Mouse (Mus musculus) neural tube, embryonic 13.5 days (tissue): Measurements from ENCODE around the gene Slc12a4. TPM values are rescaled to one million over a fixed set of nuclear protein-coding genes. Genes with fewer than 3 reads are reported as not detected.

ENCODE experiments used
- ATAC-seq: fragments of 200-750 bp; cut with Nextera tagmentation; 2 replicates; pipeline ENCODE4 v1.8.0; 2017; ENCODE audit warnings: low read depth, mild to moderate bottlenecking, moderate TSS enrichment, moderate library complexity
- H3K27ac ChIP-seq: fragments of 300-500 bp; sonication (generic); replicated peaks from 2 replicates; pipeline ENCODE4 v1.5.1; 2015; ENCODE audit warnings: moderate library complexity, mild to moderate bottlenecking, inconsistent platforms
- H3K27me3 ChIP-seq: fragments of 300-500 bp; sonication (generic); 2 replicates; pipeline ENCODE4 v1.6.1; 2015; ENCODE audit warnings: mild to moderate bottlenecking, inconsistent platforms
- H3K36me3 ChIP-seq: fragments of 300-500 bp; sonication (generic); 2 replicates; pipeline ENCODE4 v1.6.1; 2015; ENCODE audit warnings: mild to moderate bottlenecking, inconsistent platforms
- H3K4me1 ChIP-seq: fragments of 300-500 bp; sonication (generic); replicated peaks from 2 replicates; pipeline ENCODE4 v1.6.1; 2015; ENCODE audit warnings: inconsistent platforms
- H3K4me2 ChIP-seq: fragments of 300-500 bp; sonication (generic); 2 replicates; pipeline ENCODE4 v1.6.1; 2015; ENCODE audit warnings: inconsistent platforms, mild to moderate bottlenecking, moderate library complexity
- H3K4me3 ChIP-seq: fragments of 300-500 bp; sonication (generic); 2 replicates; pipeline ENCODE4 v1.5.1; 2015; ENCODE audit warnings: mild to moderate bottlenecking, inconsistent platforms
- H3K9ac ChIP-seq: fragments of 300-500 bp; sonication (generic); 2 replicates; pipeline ENCODE4 v1.6.1; 2015; ENCODE audit warnings: moderate library complexity, mild to moderate bottlenecking, inconsistent platforms
- H3K9me3 ChIP-seq: fragments of 300-500 bp; sonication (generic); 2 replicates; pipeline ENCODE4 v1.6.1; 2016; ENCODE audit warnings: inconsistent platforms
- WGBS: fragments of 180-500 bp; shearing (Covaris S2); methylation state at CpG from one replicate; pipeline ENCODE4 v1.1.7; 2015; 5-methylcytosine and 5-hydroxymethylcytosine counted together
- microRNA-seq: library from miRNA; unstranded; fragments of <30 nt; microRNA quantifications from one replicate; pipeline ENCODE4, GENCODE M21; 2016
- polyA plus RNA-seq: library from polyadenylated mRNA; unstranded; fragments of >200 nt; fragmentation: Nextera tagmentation; extraction: Ambion mirVana; gene quantifications from 2 replicates; pipeline ENCODE4 v1.2.1, GENCODE M21; 2015

Slc12a4 gene
- polyA plus RNA-seq, 1 experiment from 2014 or later = 8.7 TPM

DNA sequence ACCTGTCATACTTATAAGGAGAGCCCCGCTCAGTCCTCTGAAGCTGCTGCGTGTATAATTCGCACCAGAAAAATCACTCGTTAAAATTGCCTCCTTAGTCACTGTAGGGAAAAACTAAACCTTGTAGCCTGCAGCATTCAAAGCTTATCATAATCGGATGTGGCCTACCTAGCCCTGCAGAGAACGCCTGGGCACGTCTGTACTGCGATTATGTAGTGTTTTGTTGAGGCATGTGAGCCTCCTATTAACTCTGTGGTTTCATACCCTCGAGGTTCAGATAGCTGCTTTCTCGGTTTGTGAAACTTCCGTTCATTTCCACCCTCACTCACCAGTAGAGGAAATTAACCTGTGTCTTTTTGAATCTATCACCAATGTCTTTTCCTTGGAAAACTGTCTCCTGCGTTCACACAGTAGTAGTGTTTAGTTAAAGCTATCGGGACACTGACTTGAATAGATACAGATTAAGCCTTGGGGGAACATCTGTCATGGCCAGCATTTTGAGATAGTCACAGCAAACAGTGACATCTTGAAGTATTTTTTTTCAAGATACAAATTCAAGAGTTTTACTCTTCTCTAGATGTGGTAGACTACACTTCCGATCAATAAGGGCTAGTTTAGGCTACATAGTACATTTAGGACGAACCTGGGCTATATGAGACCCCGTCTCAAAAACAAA lies 64.8 kb downstream of the Slc12a4 start:
- 43% methylated on average over 16 of the region's 16 CpGs for WGBS
- Histone ChIP-seq H3K36me3 (no peaks in the 10 kb centered on the region), H3K27me3 (no peaks in the 10 kb centered on the region), H3K9me3 (no peaks in the 10 kb centered on the region), H3K27ac (peak overlapping the region; percentile 90), H3K4me2 (peak overlapping the region; percentile 74), H3K4me3 (peak overlapping the region; percentile 81), H3K4me1 (peaks cover 11% of the 10 kb centered on the region), H3K9ac (peak overlapping the region; percentile 91)
- no peak for ATAC-seq

- Histone ChIP-seq H3K9me3 (no peaks in the 10 kb centered on the region), H3K4me2 (peak within 1 kb of the TSS; percentile 74), H3K4me1 (peaks cover 11% of the 10 kb centered on the region), H3K4me3 (peak within 1 kb of the TSS; percentile 81), H3K9ac (peak within 1 kb of the TSS; percentile 91), H3K36me3 (0 out of 2 replicates have a peak, but pooled peaks cover 2% of the 10 kb centered on the region), H3K27ac (peak within 1 kb of the TSS; percentile 90), H3K27me3 (no peaks in the 10 kb centered on the region)
- under 1% methylated on average over 68 of the region's 68 CpGs for WGBS
- peak; percentile 94 for ATAC-seq
Measured at GRCm38 (mm10) chr8:105900180-105900940, 65.5 kb downstream of the Slc12a4 start, which contains the start of gene Pskh1. Gene Pskh1, plus strand, starts transcription at chr8:105900441.

DNA sequence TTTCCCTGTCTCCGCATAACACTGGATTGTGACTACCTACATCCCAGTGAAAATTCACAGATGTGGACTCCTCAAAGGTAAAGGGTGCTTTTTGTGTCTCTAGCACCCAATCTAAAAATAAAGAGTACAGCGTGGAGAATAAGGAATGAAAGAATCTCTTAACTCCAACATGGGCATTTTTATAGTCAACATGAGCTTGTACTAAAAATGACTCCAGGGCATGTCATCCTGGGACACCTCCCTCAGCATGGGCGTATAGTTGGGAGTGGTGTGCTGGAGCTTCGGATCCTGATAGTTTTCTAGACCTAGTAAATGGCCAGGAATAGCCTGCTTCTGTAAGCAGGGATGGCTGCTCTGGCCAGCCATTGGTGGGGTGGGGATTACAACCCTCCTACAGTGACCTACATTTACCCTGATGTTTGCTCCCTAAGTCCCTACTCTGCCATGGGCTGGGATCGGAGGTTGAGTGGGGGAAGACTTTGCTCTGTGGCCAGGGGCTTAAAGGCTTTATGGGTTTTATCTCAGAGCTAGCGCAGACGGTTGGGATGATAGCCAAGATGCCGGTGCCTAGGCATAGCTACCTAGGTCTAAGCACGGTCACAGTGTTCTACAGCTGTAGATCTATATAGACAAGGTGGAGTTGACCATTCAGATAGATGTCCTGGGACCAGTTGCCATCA lies 68.0 kb downstream of the Slc12a4 start:
- Histone ChIP-seq H3K4me3 (no peak overlapping the region), H3K27me3 (no peaks in the 10 kb centered on the region), H3K4me2 (no peak overlapping the region), H3K27ac (no peak overlapping the region), H3K36me3 (peaks cover 16% of the 10 kb centered on the region), H3K9ac (no peak overlapping the region), H3K9me3 (no peaks in the 10 kb centered on the region), H3K4me1 (peaks cover 20% of the 10 kb centered on the region)
- 85% methylated on average over 9 of the region's 9 CpGs for WGBS
- ATAC-seq = no peak

Small RNA genes within 50 kb of the gene (microRNA-seq; reads per million reads assigned to microRNA genes)
- gene Mir7074 = not detected

Other genes with a start within 250 kb of the Slc12a4 start
- gene Gfod2, start 207.4 kb downstream of the Slc12a4 start, polyA plus RNA-seq = 66.7 and 72.4 TPM in 2 replicates
- gene Ranbp10, start 138.7 kb downstream of the Slc12a4 start, polyA plus RNA-seq = 11.6 and 13.0 TPM in 2 replicates
- gene Tsnaxip1, start 138.4 kb downstream of the Slc12a4 start, polyA plus RNA-seq = 0.46 and 0.54 TPM in 2 replicates
- gene Cenpt, start 112.8 kb downstream of the Slc12a4 start, polyA plus RNA-seq = 52.7 and 63.8 TPM in 2 replicates
- gene Thap11, start 111.0 kb downstream of the Slc12a4 start, polyA plus RNA-seq = 61.4 and 64.1 TPM in 2 replicates
- gene Nutf2, start 105.5 kb downstream of the Slc12a4 start, polyA plus RNA-seq = 198 and 201 TPM in 2 replicates
- gene Edc4, start 85.2 kb downstream of the Slc12a4 start, polyA plus RNA-seq = 43.9 and 48.6 TPM in 2 replicates
- gene Nrn1l, start 72.5 kb downstream of the Slc12a4 start, polyA plus RNA-seq = 0.46 and 0.54 TPM in 2 replicates
- 14.2 and 14.3 TPM in 2 replicates for gene Pskh1, start 65.7 kb downstream of the Slc12a4 start, polyA plus RNA-seq
- 3.1 and 3.6 TPM in 2 replicates for gene Ctrl, start 32.2 kb downstream of the Slc12a4 start, polyA plus RNA-seq
- gene Psmb10, start 27.7 kb downstream of the Slc12a4 start, polyA plus RNA-seq = 43.1 and 43.2 TPM in 2 replicates
- gene Lcat, start 22.7 kb downstream of the Slc12a4 start, polyA plus RNA-seq = 0.59 and 0.71 TPM in 2 replicates
- not detected in 2 replicates for gene Dpep3, start 13.3 kb upstream of the Slc12a4 start, polyA plus RNA-seq
- 21.5 and 23.1 TPM in 2 replicates for gene Dus2, start 25.2 kb upstream of the Slc12a4 start, polyA plus RNA-seq
- 0.24 TPM in 1 of 2 replicates, not detected in the other for gene Dpep2nb, start 39.9 kb upstream of the Slc12a4 start, polyA plus RNA-seq
- gene Ddx28, start 45.8 kb upstream of the Slc12a4 start, polyA plus RNA-seq = 20.7 and 22.2 TPM in 2 replicates
- 4.1 and 4.2 TPM in 2 replicates for gene Nfatc3, start 92.7 kb upstream of the Slc12a4 start, polyA plus RNA-seq
- 0.34 and 1.3 TPM in 2 replicates for gene Esrp2, start 170.9 kb upstream of the Slc12a4 start, polyA plus RNA-seq
- gene Pla2g15, start 184.3 kb upstream of the Slc12a4 start, polyA plus RNA-seq = 18.1 and 18.8 TPM in 2 replicates
- 67.3 and 72.5 TPM in 2 replicates for gene Slc7a6, start 202.8 kb upstream of the Slc12a4 start, polyA plus RNA-seq
- 37.7 and 41.7 TPM in 2 replicates for gene Slc7a6os, start 244.8 kb upstream of the Slc12a4 start, polyA plus RNA-seq
- 54.2 and 58.5 TPM in 2 replicates for gene Prmt7, start 244.8 kb upstream of the Slc12a4 start, polyA plus RNA-seq